Mouse (Mus musculus) liver (tissue): ENCODE results near the gene Mindy2.

Experiments
- DNase-seq: peaks from one replicate; pipeline ENCODE4 v3.0.0-alpha.2; 2020; ENCODE audit warnings: mixed read lengths

The Mindy2 gene

GRCm38 (mm10) chr9:70666811-70667210 is 9.8 kb upstream of the Mindy2 start:
- DNase-seq: no peak

DNA sequence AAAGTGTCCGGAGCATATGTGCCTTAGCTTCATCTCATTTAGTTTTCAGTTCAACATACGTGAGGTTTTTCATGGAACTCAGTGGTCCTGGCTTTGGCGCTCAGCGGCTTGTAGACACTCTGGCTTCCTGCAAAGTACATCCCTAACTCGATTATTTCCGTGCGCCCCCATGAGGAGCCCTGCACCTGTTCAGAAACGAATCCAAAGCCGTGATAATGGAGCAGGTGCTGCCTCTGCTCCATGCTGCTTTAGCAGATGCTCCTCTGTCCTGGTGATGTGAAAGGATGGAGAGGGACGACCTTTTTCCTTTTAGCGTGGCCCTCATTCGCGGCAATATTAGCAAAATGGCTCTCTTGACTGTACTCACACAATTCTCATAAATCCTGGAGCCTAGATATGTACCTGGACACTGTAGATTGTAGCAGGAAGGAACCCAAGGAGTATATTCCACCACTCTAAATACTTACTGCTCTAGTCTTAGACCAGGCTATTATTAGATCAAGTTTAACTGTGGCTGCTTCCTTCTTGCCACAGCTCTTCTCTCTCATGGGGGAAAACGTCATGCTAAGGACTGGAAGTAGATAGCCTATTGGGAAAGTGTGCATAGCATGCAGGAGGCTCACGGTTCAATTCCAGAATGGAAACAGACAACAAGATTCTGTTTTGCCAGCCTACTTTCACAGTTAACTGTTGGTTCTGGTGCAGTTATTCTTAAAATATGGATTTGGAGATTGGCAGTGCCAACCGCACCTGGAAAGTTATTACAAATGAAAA is 8.6 kb upstream of the Mindy2 start:
- DNase-seq: no peak

DNA sequence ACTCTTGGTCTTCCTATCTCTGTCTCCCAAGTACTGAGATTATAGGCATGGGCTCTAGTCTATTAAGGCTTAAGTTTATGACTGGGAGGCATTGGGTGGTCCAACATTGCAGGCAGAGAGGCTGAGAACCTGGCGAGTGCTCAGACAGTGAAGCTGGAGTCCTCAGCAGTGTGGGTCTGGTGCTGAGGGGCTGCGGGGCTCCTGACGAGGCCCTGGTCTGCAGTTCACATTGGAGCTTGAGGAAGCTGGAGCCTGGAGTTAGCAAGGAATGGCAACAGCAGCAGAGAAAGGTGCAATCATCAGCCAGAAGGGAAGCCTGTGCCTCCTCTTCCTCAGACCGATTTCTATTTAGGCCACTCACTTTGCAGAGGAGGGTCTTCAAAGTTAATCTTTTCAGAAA is 7.9 kb upstream of the Mindy2 start:
- no peak for DNase-seq

DNA sequence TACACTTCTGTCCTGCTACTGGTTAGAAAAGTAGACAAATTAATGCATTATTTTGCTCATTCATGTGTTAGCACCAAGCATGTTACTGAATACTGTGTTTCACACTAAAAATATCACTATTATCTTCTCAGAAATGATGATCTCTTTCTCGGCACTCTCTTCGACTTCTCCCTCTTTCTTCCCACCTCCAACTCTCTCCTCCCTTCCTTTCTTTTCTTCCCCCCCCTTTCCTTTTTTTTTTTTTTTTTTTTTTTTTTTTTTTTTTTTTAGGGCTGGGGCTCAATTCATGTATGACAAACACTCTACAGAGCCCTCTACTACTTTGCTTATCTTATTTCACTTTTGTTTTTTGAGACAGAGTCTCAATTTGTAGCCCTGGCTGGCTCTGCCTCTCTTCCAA is 1.3 kb upstream of the Mindy2 start:
- no peak for DNase-seq

GRCm38 (mm10) chr9:70656130-70657007 is 605 bp downstream of the Mindy2 start, which contains the start of gene Gm10642:
Gm10642 (plus strand) TSS chr9:70656251.
- peak; percentile 74 for DNase-seq

- no peak for DNase-seq
Observed at GRCm38 (mm10) chr9:70655764-70656129, 1.2 kb downstream of the Mindy2 start.

DNA sequence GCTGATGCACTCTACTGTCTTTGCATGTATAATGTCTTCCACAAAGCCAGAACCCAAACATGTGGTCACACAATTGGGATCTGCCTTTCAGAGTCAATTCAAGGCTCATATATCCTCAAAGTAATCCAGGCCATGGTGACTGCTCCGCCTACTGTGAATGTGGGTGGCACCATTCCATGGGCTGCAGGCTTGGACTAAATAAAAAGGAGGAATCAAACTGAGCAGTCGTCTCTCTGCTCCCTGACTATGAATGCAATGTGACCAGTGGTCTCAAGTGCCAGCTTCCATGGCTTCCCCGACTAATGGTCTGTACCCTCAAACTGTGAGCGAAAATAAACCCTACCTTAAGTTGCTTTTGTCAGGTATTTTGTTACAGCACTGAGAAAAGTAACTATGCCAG is 2.5 kb downstream of the Mindy2 start:
- DNase-seq: peak; percentile 33

- no peak for DNase-seq
Observed at GRCm38 (mm10) chr9:70653875-70654274, 3.1 kb downstream of the Mindy2 start.

DNA sequence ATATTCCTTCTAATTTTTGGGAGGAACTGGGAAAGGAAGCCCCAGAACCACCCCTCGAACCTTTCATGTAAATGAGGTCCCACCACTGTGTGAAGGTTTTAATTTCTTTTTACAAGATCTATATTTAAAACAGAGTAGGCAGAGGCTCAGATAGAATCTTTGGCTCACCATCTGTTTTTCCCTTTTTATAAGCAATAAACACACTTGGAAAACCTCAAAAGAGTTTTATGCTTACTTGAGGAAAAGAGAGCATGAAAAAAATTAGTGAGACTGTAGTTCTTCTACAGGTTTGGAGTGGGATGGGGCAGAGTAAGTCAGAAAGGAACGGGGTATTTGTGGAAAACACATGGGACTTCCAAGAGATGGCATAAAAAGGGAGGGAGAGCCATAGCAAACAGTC is 4.8 kb downstream of the Mindy2 start:
- no peak for DNase-seq

DNA sequence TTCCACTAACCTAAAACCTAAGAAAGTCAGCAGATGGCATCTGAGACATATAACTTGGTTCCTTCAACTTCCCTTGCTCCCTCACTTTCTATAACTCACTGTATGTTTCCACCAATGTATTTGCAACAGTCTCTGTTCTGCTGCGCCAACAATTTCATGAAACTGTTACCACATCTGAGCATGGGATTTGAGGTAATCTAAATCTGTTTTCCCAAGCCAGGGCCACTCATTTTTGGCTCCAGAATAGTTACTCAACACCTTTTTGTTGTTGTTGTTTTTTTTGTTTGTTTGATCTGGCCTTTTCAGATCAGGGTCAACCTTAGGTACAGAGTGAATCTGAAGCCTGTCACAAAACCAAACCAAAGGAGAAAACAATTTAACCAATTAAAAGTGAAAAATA is 6.0 kb downstream of the Mindy2 start:
- DNase-seq: no peak

DNA sequence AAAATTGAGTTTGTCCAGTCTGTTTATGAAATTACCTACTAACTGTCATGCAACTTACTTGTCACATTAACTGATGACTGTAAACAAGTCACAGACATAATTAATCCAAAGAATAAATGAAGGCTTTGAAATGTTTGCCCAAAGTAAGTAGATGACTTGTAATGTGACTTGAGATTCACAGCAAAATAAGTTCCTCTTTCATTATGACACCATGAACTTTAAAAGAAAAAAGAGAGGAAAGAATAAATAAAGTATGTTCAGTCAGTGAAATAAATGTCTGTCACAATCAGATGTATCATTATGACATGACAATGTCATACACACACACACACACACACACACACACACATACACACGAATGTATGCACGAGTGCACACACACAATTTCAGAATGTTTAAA is 6.7 kb downstream of the Mindy2 start:
- DNase-seq: no peak

DNA sequence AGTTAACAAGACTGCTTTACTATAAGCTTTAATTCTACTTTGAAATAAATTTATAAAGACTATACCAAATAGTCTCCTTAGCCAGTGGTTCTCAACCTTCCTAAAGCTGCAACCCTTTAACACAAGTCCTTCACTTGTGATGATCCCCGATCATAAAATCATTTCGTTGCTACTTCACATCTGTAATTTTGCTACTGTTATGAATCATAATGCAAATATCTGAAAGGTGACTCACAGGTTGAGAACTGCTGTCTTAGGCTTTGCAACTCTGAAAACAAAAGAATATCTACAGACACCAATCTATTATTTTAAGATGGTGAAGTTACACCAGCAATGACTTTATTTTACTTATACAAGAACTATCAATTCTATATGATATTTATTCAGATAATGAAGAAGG is 20.2 kb downstream of the Mindy2 start:
- DNase-seq: no peak

GRCm38 (mm10) chr9:70631665-70632064 is 25.3 kb downstream of the Mindy2 start:
- DNase-seq: no peak

GRCm38 (mm10) chr9:70629711-70630110 is 27.3 kb downstream of the Mindy2 start:
- DNase-seq: no peak

DNA sequence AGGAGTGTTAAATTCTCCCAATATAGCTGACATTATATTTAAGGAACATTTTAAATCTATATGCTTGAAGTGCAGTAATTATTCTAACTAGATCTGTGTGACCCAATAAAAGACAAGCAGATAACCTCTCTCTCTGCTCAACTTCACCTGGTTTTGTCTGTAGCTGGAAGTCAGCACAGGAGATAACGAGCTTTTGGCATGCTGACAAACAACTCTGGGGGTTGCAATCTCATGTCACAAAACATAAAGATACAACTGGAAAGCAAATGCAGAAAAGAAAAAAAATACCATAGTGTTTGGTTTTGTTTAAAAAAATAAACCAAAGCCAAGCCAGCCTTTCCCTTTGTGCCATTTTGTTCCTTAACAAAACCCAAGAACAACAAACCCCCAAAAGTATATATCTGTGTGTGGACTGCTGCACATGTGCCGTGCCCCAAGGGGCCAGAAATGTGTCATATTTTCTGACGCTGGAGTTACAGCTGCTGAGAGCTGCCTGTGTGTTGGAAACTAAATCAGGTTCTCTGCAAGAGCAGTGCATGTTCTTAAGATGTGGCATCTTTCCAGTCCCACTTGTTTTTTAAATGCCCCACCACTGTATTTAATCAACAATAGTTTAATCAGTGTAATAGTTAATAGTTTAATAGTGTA is 45.8 kb downstream of the Mindy2 start:
- no peak for DNase-seq

DNA sequence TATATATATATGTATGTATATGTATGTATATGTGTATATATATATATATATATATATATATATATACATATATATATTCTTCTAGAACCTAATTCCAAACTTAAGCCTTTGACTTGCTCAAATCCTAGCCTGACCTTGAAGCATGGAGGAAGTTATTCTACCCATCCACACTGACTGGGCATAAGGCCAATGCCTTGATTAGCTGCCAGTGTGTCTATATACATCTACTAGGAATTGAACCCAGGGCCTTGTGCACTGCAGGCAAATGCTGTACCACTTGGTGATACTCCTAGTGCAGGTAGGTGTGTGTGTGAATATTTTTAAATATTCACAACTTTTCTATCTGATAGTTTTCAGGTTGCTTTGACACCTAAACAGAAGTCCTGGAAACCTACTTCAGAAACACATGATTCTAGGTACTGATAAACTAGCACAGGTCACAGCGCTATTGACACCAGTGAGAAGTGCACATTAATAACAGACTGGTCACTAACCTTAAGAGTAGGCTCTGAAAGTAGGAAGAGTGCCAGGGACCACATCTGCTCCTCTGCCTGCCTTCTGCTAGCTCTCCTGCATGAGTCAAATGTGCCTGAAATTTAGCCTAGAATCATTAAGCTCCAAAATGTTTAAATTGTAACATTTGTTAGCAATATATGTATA is 54.7 kb downstream of the Mindy2 start:
- DNase-seq: no peak

- DNase-seq: no peak
Observed at GRCm38 (mm10) chr9:70598271-70598670, 58.7 kb downstream of the Mindy2 start.

DNA sequence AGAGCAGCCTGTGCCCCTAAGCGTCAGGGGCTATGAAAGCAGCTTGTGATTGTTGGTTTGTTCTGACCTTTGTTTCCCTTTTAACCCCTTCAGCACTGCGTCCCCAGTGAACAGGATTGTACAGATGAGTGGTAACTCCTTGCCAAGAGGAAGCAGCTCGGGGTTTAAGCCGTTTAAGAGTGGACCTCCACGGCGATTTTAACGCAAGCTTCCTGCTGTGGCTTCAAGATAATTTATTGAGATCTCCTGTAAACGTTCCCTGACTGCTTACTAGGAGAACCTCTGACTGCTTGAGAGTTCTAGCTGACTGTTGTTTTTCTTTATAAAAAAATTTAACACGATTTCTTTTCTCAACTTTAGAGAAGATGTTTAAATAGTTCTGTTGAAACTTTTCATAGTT is 65.5 kb downstream of the Mindy2 start:
- DNase-seq: no peak

DNA sequence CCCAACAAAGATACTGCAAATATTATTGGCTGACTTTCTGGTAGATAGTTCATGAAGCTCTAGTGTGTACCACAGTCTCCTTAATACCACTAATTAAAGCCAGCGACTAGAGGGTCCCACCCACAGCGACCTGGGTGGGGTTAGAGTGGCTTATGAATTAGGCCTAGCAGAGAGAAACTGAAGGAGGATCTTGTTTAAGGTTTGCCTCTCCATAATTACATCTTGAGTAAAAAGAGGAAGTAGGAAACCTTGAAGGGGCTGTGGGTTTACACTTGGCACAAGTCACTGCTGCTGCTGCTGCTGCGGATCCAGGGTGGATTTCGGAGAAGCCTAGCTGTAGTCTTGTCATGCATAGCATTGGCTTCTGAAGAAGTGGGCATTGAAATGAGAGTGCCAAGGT is 66.2 kb downstream of the Mindy2 start:
- DNase-seq: no peak

DNA sequence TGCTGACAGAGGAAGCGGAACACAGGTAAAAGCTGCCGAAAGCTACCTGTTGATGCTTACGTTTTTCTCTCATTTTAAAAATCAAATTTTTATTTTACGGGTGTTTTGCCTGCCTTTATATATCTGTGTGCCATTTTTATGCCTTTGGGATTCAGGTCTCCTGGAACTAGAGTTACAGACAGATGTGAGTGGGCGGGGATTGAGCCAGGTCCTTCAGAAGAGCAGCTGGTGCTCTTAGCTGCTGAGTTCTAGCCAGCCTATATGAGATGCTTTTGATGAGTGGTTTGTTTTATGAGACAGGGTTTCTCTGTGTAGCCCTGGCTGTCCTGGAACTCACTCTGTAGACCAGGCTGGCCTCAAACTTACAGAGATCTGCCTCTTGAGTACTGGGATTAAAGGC is 69.8 kb downstream of the Mindy2 start:
- DNase-seq: no peak

DNA sequence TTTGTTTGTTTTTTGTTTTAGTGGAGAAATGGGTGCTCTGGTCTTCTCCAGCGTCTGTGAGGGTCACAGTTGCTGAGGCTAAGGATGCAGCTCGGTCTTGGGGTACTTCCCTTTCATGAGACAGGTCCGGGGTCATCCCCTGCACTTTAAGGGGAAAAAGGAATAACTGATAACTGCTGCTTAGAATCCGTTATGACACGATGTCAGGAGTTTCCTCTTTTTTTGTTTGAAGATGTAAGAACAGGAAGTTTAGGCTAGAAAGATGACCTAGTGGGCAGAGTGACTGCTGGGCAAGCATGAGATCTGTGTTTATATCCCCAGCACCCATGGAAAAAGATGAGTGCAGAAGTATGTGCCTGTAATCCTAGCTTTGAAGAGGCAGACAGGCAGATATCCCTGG is 71.8 kb downstream of the Mindy2 start:
- no peak for DNase-seq

- no peak for DNase-seq
Observed at GRCm38 (mm10) chr9:70584641-70585040, 72.3 kb downstream of the Mindy2 start.

- no peak for DNase-seq
Observed at GRCm38 (mm10) chr9:70580956-70581355, 76.0 kb downstream of the Mindy2 start.
